Comparison of ENCODE assay signal across 8 mouse cellular contexts in genomic region chr5:102481215-102482211, GRCm38 (mm10). TPM values are rescaled to one million over a fixed set of nuclear protein-coding genes. Genes with fewer than 3 reads are reported as not detected.
A peak's percentile ranks its signal among the peaks of the same experiment; 100 is the strongest.
DNase-seq lines count a peak whose midpoint lies in the region; ATAC-seq lines count a peak whose summit lies in the region.

Arhgap24 (plus strand) TSS chr5:102481391.

- peak; percentile 66 to 79 for DNase-seq in adrenal gland, postnatal 36 days
- peak; percentile 10 to 21 for DNase-seq in layer of hippocampus, postnatal 36 days
- peak; percentile 93 for DNase-seq in lung, postnatal 36 days
- DNase-seq in retina, embryonic 14.5 days (ENCODE audit: low spot score) = peak; percentile 74
- DNase-seq in thymus, postnatal 4 days = peak; percentile 85

- peak; percentile 76 for ATAC-seq in CD4-positive, CD25-positive, alpha-beta regulatory T cell, adult 4 months
- ATAC-seq in frontal cortex, adult (ENCODE audit: low TSS enrichment) = peak; percentile 72
- ATAC-seq in hematopoietic stem cell, adult 5-6 weeks (replicated peaks in 1 of 2; ENCODE audit: insufficient read depth in 1 of 2, low FRiP score in 2 of 2, low TSS enrichment in 1 of 2, low read depth in 1 of 2, poor library complexity in 2 of 2, severe bottlenecking in 2 of 2) = peak; percentile 89 to 90

RNA-seq across cellular contexts. Expression of gene Arhgap24, which starts in this region (rescaled TPM):
- polyA plus RNA-seq in CD4-positive, CD25-positive, alpha-beta regulatory T cell, adult 4 months (2017; shearing (Covaris generic)) = 1 to 10 TPM; 1.8 to 2.7 TPM
- total RNA-seq in adrenal gland, postnatal 36 days (2021) = 10 to 100 TPM; 11.7 to 16.0 TPM
- total RNA-seq in hematopoietic stem cell, adult 5-6 weeks (2017) = 0.13 and 0.50 TPM in 2 replicates
- total RNA-seq in layer of hippocampus, postnatal 36 days (2021) = 1 to 10 TPM; 5.2 to 5.3 TPM

Comparison
In these comparisons a context has a peak if more than half of its experiments do, and no peak if none do; other contexts are left out.
1. Peak in every context shown above with its lines: DNase-seq and ATAC-seq.
2. Peak in ATAC-seq in hematopoietic stem cell, adult 5-6 weeks; RNA of the gene not detected or under 1 TPM.
3. DNase-seq: peak in every context shown above with its lines; median percentile 93 in lung, postnatal 36 days; 85 in thymus, postnatal 4 days; 74 in retina, embryonic 14.5 days; 72 in adrenal gland, postnatal 36 days; 16 in layer of hippocampus, postnatal 36 days.